Mouse (Mus musculus) heart, embryonic 15.5 days (tissue): ENCODE measurements around the gene Tpbpa. TPM values are rescaled to one million over a fixed set of nuclear protein-coding genes. Genes with fewer than 3 reads are reported as not detected.
"Not testable (repeated sequence)": the region's sequence is repeated elsewhere in the genome, so short reads cannot be mapped to it uniquely, and the experiment has no call there.

ENCODE experiments used
- ATAC-seq: fragments of 200-750 bp; cut with Nextera tagmentation; replicated peaks from 2 replicates; pipeline ENCODE4 v1.8.0; 2017; ENCODE audit warnings: low read depth, moderate TSS enrichment; ENCODE audit not compliant: insufficient number of reproducible peaks, insufficient read depth, low FRiP score
- H3K27ac ChIP-seq: fragments of 300-500 bp; sonication (generic); 2 replicates; pipeline ENCODE4 v1.5.1; 2015; ENCODE audit warnings: mild to moderate bottlenecking, inconsistent platforms
- H3K27me3 ChIP-seq: fragments of 300-500 bp; sonication (generic); 2 replicates; pipeline ENCODE4 v1.6.1; 2015; ENCODE audit warnings: inconsistent platforms
- H3K36me3 ChIP-seq: fragments of 300-500 bp; sonication (generic); 2 replicates; pipeline ENCODE4 v1.6.1; 2015; ENCODE audit warnings: mild to moderate bottlenecking, inconsistent platforms
- H3K4me1 ChIP-seq: fragments of 300-500 bp; sonication (generic); replicated peaks from 2 replicates; pipeline ENCODE4 v1.6.1; 2015; ENCODE audit warnings: inconsistent platforms
- H3K4me2 ChIP-seq: fragments of 300-500 bp; sonication (generic); 2 replicates; pipeline ENCODE4 v1.6.1; 2015; ENCODE audit warnings: inconsistent platforms, mild to moderate bottlenecking, moderate library complexity
- H3K4me3 ChIP-seq: fragments of 300-500 bp; sonication (generic); 2 replicates; pipeline ENCODE4 v1.5.1; 2015; ENCODE audit warnings: mild to moderate bottlenecking, inconsistent platforms
- H3K9ac ChIP-seq: fragments of 300-500 bp; sonication (generic); 2 replicates; pipeline ENCODE4 v1.6.1; 2015; ENCODE audit warnings: mild to moderate bottlenecking, inconsistent platforms
- H3K9me3 ChIP-seq: fragments of 300-500 bp; sonication (generic); replicated peaks from 2 replicates; pipeline ENCODE4 v1.6.1; 2016; ENCODE audit warnings: inconsistent platforms
- WGBS: fragments of 180-500 bp; shearing (Covaris S2); methylation state at CpG from one replicate; pipeline ENCODE4 v1.1.7; 2015; ENCODE audit warnings: mixed read lengths; 5-methylcytosine and 5-hydroxymethylcytosine counted together
- polyA plus RNA-seq: library from polyadenylated mRNA; unstranded; fragments of >200 nt; fragmentation: Nextera tagmentation; extraction: Ambion mirVana; gene quantifications from 2 replicates; pipeline ENCODE4 v1.2.1, GENCODE M21; 2015

Tpbpa gene
- not detected in 2 replicates for polyA plus RNA-seq

- not testable (repeated sequence) for H3K27me3 ChIP-seq, ATAC-seq, H3K9me3 ChIP-seq, H3K4me1 ChIP-seq, H3K27ac ChIP-seq, H3K4me3 ChIP-seq, H3K4me2 ChIP-seq, H3K9ac ChIP-seq, H3K36me3 ChIP-seq
- WGBS = 66% methylated on average over 3 of the region's 3 CpGs
Measured at GRCm38 (mm10) chr13:60941884-60942283, at the start of gene Tpbpa. Gene Tpbpa (minus strand): TSS chr13:60941984.

- not testable (repeated sequence) for H3K9me3 ChIP-seq, H3K4me1 ChIP-seq, H3K4me3 ChIP-seq, ATAC-seq, H3K9ac ChIP-seq, H3K27me3 ChIP-seq, H3K4me2 ChIP-seq, H3K27ac ChIP-seq, H3K36me3 ChIP-seq
- 70% methylated on average over 4 of the region's 5 CpGs for WGBS
Measured at GRCm38 (mm10) chr13:60986915-60987314, 45.1 kb upstream of the Tpbpa start.

GRCm38 (mm10) chr13:60972319-60972718 lies 30.5 kb upstream of the Tpbpa start:
- H3K27me3 ChIP-seq, H3K4me3 ChIP-seq, ATAC-seq, H3K4me2 ChIP-seq, H3K9ac ChIP-seq, H3K4me1 ChIP-seq, H3K9me3 ChIP-seq, H3K36me3 ChIP-seq, H3K27ac ChIP-seq: not testable (repeated sequence)
- 71% methylated on average over 4 of the region's 4 CpGs for WGBS

GRCm38 (mm10) chr13:60963985-60964384 lies 22.2 kb upstream of the Tpbpa start:
- not testable (repeated sequence) for H3K4me2 ChIP-seq, H3K9me3 ChIP-seq, H3K27me3 ChIP-seq, H3K36me3 ChIP-seq, H3K27ac ChIP-seq, ATAC-seq, H3K4me1 ChIP-seq, H3K9ac ChIP-seq, H3K4me3 ChIP-seq
- WGBS = 22% methylated on average over 5 of the region's 5 CpGs

- no peak for ATAC-seq
- H3K4me2 ChIP-seq = no peak overlapping the region
- H3K27me3 ChIP-seq = no peaks in the 10 kb centered on the region
- no peaks in the 10 kb centered on the region for H3K36me3 ChIP-seq
- H3K9me3 ChIP-seq = no peaks in the 10 kb centered on the region
- H3K9ac ChIP-seq = no peak overlapping the region
- no peak overlapping the region for H3K4me3 ChIP-seq
- 54% methylated on average over 5 of the region's 5 CpGs for WGBS
- H3K27ac ChIP-seq = no peak overlapping the region
- no peaks in the 10 kb centered on the region for H3K4me1 ChIP-seq
Measured at GRCm38 (mm10) chr13:60961706-60962105, 19.9 kb upstream of the Tpbpa start.

GRCm38 (mm10) chr13:60936500-60936901 lies 5.3 kb downstream of the Tpbpa start, which contains the start of the genes Gm49391 and Ctla2a:
Gene Gm49391 (minus strand): TSS chr13:60936571.
Gene Ctla2a (minus strand): TSS chr13:60936625.
- Histone ChIP-seq H3K9me3 (no peaks in the 10 kb centered on the region), H3K27ac (peak within 1 kb of the TSS; percentile 51), H3K4me3 (no peak within 1 kb of the TSS), H3K27me3 (no peaks in the 10 kb centered on the region), H3K4me2 (no peak within 1 kb of the TSS), H3K4me1 (no peaks in the 10 kb centered on the region), H3K9ac (no peak within 1 kb of the TSS), H3K36me3 (no peaks in the 10 kb centered on the region)
- peak; percentile 91 for ATAC-seq
- WGBS = 33% methylated on average over 5 of the region's 5 CpGs

- 59% methylated on average over 2 of the region's 2 CpGs for WGBS
- H3K27ac ChIP-seq, H3K4me2 ChIP-seq, H3K36me3 ChIP-seq, H3K4me1 ChIP-seq, H3K4me3 ChIP-seq, H3K9me3 ChIP-seq, H3K9ac ChIP-seq, ATAC-seq, H3K27me3 ChIP-seq: not testable (repeated sequence)
Measured at GRCm38 (mm10) chr13:60935490-60935889, 6.3 kb downstream of the Tpbpa start, which contains the start of gene Gm49393. Gene Gm49393 (minus strand): TSS chr13:60935590.

- ATAC-seq, H3K9ac ChIP-seq, H3K4me1 ChIP-seq, H3K4me2 ChIP-seq, H3K27ac ChIP-seq, H3K9me3 ChIP-seq, H3K36me3 ChIP-seq, H3K27me3 ChIP-seq, H3K4me3 ChIP-seq: not testable (repeated sequence)
- WGBS = 74% methylated on average over 2 of the region's 2 CpGs
Measured at GRCm38 (mm10) chr13:60904780-60905179, 37.0 kb downstream of the Tpbpa start, which contains the start of gene Tpbpb. Gene Tpbpb (minus strand): TSS chr13:60904880.

GRCm38 (mm10) chr13:60897328-60897727 lies 44.5 kb downstream of the Tpbpa start, which contains the start of gene Ctla2b:
Gene Ctla2b (minus strand): TSS chr13:60897447.
- Histone ChIP-seq H3K27me3 (no peaks in the 10 kb centered on the region), H3K36me3 (no peaks in the 10 kb centered on the region), H3K4me2 (no peak within 1 kb of the TSS), H3K27ac (peak within 1 kb of the TSS; percentile 26), H3K9ac (no peak within 1 kb of the TSS), H3K9me3 (no peaks in the 10 kb centered on the region), H3K4me1 (no peaks in the 10 kb centered on the region), H3K4me3 (no peak within 1 kb of the TSS)
- ATAC-seq = peak; percentile 91
- 43% methylated on average over 3 of the region's 3 CpGs for WGBS

- WGBS = 83% methylated on average over 8 of the region's 8 CpGs
- H3K27me3 ChIP-seq, H3K9me3 ChIP-seq, H3K9ac ChIP-seq, H3K36me3 ChIP-seq, ATAC-seq, H3K4me1 ChIP-seq, H3K4me3 ChIP-seq, H3K4me2 ChIP-seq: not testable (repeated sequence)
- peak within 1 kb of the TSS; percentile 26 for H3K27ac ChIP-seq
Measured at GRCm38 (mm10) chr13:60896794-60897193, 45.0 kb downstream of the Tpbpa start, which contains the start of gene Gm49392. Gene Gm49392 (minus strand): TSS chr13:60896894.

- H3K27ac ChIP-seq = no peak overlapping the region
- ATAC-seq = no peak
- H3K4me3 ChIP-seq = no peak overlapping the region
- no peak overlapping the region for H3K9ac ChIP-seq
- H3K4me1 ChIP-seq = no peaks in the 10 kb centered on the region
- no peaks in the 10 kb centered on the region for H3K9me3 ChIP-seq
- H3K27me3 ChIP-seq = no peaks in the 10 kb centered on the region
- H3K36me3 ChIP-seq = no peaks in the 10 kb centered on the region
- no peak overlapping the region for H3K4me2 ChIP-seq
Measured at GRCm38 (mm10) chr13:60895406-60896160, 46.2 kb downstream of the Tpbpa start.

GRCm38 (mm10) chr13:60892301-60892700 lies 49.5 kb downstream of the Tpbpa start:
- no peak for ATAC-seq
- Histone ChIP-seq H3K9ac (no peak overlapping the region), H3K9me3 (no peaks in the 10 kb centered on the region), H3K27me3 (no peaks in the 10 kb centered on the region), H3K36me3 (no peaks in the 10 kb centered on the region), H3K4me3 (no peak overlapping the region), H3K27ac (no peak overlapping the region), H3K4me2 (no peak overlapping the region), H3K4me1 (no peaks in the 10 kb centered on the region)
- WGBS = 79% methylated on average over 1 of the region's 1 CpGs
